Mouse (Mus musculus): ENCODE measurements around the gene Gstp1.
"Not testable (repeated sequence)": the region's sequence is repeated elsewhere in the genome, so short reads cannot be mapped to it uniquely, and the experiment has no call there.

Gstp1 gene

GRCm38 (mm10) chr19:4037154-4037787 lies 514 bp downstream of the Gstp1 start:
- not testable (repeated sequence) for DNase-seq (ENCODE audit: low spot score)

GRCm38 (mm10) chr19:4036327-4037045 lies 1.3 kb downstream of the Gstp1 start:
- DNase-seq (ENCODE audit: low spot score), result peak; percentile 44

GRCm38 (mm10) chr19:4033742-4034141 lies 4.0 kb downstream of the Gstp1 start:
- DNase-seq (ENCODE audit: low spot score), result no peak

- DNase-seq (ENCODE audit: low spot score), result peak; percentile 38
Measured at GRCm38 (mm10) chr19:4033298-4033697, 4.5 kb downstream of the Gstp1 start.

DNA sequence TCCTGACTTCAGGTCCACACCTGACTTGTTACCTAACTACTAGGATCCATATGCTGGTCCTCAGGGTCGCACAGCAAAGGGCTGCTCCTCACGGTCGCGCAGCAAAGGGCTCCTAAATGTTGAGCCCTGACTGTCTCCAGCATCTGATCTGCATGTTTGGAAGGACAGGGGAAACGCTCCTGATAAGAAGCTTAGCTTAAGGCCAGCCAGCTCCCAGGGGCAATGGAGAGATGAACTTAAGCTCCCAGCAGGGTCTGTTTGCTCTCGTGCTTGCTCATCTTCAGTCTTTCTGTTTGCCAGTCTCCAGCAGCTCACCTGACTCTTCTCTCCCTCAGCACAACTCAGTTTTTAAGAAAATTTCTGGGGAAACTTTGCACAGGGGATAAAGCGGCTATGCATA lies 5.1 kb downstream of the Gstp1 start:
- peak; percentile 34 for DNase-seq (ENCODE audit: low spot score)

DNA sequence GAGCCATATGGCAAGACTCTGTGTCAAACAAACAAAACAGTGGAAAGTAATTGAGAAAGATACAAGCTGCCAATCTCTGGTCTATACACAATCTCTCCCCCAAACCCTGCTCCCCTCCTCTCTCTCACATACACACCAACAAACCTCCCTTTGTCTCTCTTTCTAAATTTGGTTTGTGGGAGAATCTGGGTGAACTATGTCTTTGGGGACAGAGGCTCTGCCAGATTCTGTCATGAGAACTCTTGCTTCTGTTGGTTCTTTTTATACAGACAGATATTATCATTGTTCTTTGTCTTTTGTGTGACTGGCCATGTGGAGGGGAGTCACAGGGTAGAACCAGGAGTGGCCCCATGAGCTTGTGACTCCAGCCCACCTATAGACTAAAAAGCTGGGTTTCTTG lies 10.2 kb downstream of the Gstp1 start:
- DNase-seq (ENCODE audit: low spot score), result no peak

GRCm38 (mm10) chr19:4023185-4023584 lies 14.6 kb downstream of the Gstp1 start:
- no peak for DNase-seq (ENCODE audit: low spot score)

DNA sequence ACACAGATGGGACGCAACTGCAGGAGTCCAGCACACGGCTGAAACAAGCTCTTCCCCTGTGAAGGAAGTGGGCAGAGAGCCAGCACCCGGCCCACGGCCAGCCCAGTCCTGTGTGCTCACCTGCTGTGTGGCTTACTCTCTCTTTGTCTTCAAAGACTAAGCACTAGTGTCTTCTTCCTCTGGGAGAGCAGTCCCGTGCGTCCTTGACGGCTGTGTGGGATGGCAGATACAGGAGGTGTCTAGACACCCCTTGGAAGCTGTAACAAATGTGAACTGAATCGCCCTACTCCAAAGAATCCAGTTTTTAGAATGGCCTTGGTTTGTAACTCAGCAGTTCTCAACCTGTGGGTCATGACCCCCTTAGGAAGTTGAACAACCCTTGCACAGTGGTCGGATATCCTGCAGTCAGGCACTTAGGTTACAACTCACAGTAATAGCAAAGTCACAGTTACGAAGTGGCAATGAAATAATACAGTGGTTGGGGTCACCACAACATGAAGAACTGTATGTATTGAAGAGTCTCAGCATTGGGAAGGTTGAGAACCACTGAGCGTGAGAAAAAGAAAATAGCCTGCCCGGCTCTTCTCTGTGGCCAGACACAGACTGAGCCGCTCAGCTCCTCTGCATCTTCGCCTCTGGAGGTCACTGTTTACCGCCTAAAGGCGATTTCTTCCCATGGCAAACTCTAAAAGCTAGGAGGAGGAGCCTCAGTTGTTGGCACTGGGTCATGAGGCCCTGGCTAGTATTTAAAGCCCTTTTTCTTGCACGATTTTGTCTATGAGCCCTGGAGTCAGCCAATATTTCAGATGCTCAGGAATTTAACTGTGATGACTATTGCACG lies 18.8 kb downstream of the Gstp1 start:
- DNase-seq (ENCODE audit: low spot score), result peak; percentile 86

DNA sequence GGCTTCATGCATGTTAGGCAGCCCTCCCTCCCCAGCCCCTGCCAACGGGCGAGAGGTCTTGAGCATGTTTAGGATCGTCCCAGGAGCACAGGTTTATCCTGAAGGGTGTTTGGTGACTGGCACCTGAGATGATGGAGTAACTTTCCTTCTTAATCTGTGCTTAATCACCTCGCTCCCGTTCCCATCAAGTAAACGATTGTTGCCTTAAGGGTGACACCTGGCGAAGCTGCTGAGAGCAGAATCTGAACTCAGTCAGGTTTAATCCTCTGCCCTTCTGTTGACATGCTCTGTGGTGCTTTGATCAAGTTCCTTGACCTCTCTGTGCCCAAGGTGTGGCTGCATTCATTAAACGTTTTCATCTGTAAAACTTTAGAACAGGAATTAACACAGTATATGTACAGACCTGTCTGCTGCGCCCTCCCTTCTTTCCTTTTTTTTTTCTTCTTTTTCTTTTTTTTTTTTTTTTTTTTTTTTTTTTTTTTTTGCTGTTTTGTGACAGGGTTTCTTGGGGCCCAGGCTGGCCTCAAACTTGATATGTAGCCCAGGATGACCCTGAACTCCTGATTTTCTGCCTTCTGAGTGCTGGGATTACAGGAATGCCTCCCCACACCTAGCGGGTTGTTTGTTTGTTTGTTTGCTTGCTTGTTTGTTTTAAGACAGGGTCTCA lies 19.7 kb downstream of the Gstp1 start:
- DNase-seq (ENCODE audit: low spot score), result no peak

- no peak for DNase-seq (ENCODE audit: low spot score)
Measured at GRCm38 (mm10) chr19:4015635-4016034, 22.1 kb downstream of the Gstp1 start.

DNA sequence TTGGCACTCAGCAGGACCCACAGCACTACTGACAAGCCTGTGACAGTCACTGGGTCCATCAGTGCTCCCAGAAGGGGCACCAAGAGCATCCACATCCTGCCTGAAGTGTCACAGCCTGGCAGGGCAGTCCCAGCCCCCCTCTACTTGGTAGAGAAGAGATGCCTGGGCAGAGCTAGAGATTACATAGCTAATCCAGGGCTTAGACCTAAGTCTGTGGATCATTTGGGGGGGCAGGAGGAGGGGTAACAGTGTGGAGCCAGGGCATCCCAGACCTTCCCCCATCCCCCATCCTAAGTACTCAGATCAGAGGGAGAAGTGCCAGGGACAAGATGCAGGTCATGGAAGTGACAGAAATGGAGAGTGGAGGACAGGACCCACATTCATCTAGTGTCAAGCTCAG lies 23.0 kb downstream of the Gstp1 start:
- DNase-seq (ENCODE audit: low spot score), result no peak

DNA sequence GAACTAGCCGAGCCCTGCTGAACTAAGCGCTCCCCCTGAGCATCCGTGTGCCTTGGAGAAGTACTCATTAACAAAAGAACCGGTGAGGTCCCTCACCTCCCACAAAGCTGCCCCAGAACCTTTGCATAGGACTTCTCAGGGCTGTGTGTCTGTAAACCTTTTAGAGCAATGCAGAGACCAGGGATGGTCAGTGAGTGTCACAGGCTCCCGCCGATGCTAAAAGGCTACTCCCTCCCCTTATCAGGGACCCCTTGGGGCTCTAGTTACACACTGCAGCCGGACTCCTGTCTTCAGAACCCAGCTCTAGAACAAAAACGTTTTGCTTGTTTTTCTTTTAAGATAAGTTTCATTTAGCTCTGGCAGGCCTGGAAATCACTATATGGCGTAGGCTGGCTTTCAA lies 24.7 kb downstream of the Gstp1 start:
- no peak for DNase-seq (ENCODE audit: low spot score)

- peak; percentile 95 for DNase-seq (ENCODE audit: low spot score)
Measured at GRCm38 (mm10) chr19:4012432-4013022, 25.3 kb downstream of the Gstp1 start, which contains the start of gene Ndufv1. Ndufv1 (minus strand) TSS chr19:4012806.

GRCm38 (mm10) chr19:4011086-4011485 lies 26.7 kb downstream of the Gstp1 start:
- DNase-seq (ENCODE audit: low spot score), result no peak

- peak; percentile 39 for DNase-seq (ENCODE audit: low spot score)
Measured at GRCm38 (mm10) chr19:4005971-4006370, 31.8 kb downstream of the Gstp1 start.

DNA sequence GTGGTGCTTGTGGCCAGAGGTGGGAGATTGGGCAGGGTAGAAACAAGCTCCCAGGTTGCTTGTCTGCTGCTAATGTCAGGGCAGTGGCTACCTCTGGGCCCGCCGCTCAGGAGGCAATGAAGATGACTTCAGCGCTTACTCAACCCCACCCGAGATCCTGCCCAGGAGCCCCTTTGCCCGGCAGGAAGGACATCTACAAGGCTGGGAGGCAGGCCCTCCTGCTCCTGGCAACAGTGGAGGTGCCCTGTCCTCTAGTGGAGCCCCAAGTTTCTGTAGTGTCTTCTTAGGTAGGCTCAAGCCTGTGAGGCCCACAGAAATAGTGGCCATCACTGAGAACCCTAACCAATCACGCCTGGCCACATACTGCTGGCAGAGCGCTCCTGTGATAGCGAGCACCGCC lies 32.7 kb downstream of the Gstp1 start:
- peak; percentile 36 for DNase-seq (ENCODE audit: low spot score)

GRCm38 (mm10) chr19:4004331-4004730 lies 33.5 kb downstream of the Gstp1 start:
- DNase-seq (ENCODE audit: low spot score), result peak; percentile 46

DNA sequence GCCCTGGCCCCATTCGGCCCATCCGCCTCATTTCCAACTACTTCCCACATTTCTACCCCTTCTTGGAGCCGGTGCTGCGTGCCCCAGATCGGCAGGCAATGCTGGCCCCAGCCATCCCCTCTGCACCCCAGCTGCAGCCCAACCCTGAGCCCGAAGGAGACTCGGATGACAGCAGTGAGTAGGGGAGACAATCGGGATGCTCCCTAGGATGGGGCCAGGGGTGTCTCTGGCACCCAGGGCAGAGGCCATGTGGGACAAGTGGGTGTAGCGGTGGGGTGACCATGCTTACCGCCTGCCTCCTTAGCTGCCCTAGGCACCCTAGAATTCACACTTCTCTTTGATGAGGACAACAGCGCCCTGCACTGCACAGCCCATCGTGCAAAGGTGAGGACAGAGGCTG lies 34.1 kb downstream of the Gstp1 start:
- DNase-seq (ENCODE audit: low spot score), result peak; percentile 41

GRCm38 (mm10) chr19:4003112-4003511 lies 34.7 kb downstream of the Gstp1 start, which contains the start of gene Doc2g:
Doc2g (plus strand) TSS chr19:4003313.
- no peak for DNase-seq (ENCODE audit: low spot score)

GRCm38 (mm10) chr19:4001752-4002151 lies 36.0 kb downstream of the Gstp1 start:
- DNase-seq (ENCODE audit: low spot score), result peak; percentile 38

- no peak for DNase-seq (ENCODE audit: low spot score)
Measured at GRCm38 (mm10) chr19:4000949-4001525, 36.7 kb downstream of the Gstp1 start.
